Mouse (Mus musculus) heart, embryonic 14.5 days (tissue): ENCODE results near the gene Adgrf5. TPM values are rescaled to one million over a fixed set of nuclear protein-coding genes. Genes with fewer than 3 reads are reported as not detected.
"Not testable (repeated sequence)": the region's sequence is repeated elsewhere in the genome, so short reads cannot be mapped to it uniquely, and the experiment has no call there.

Experiments used
- ATAC-seq: fragments of 200-750 bp; cut with Nextera tagmentation; 2 replicates; pipeline ENCODE4 v1.8.0; 2017; ENCODE audit warnings: low read depth, moderate TSS enrichment; ENCODE audit not compliant: insufficient number of reproducible peaks, insufficient read depth, low FRiP score
- H3K27ac ChIP-seq, 2 experiments: fragments of 200-500 bp in 1 of 2; fragments of 300-500 bp in 1 of 2; sonication (generic) in 1 of 2; replicated peaks in 1 of 2; 2 replicates each; pipeline ENCODE4 v1.5.1; 2012 to 2014; ENCODE audit warnings: low read depth in 2 of 2, low read length in 2 of 2, control low read depth in 1 of 2, mild to moderate bottlenecking in 1 of 2, mixed read lengths in 1 of 2; ENCODE audit not compliant: control insufficient read depth in 1 of 2, insufficient read depth in 1 of 2
- H3K27me3 ChIP-seq: fragments of 300-500 bp; sonication (generic); 2 replicates; pipeline ENCODE4 v1.6.1; 2014; ENCODE audit warnings: mild to moderate bottlenecking, low read length, control low read depth; ENCODE audit not compliant: control insufficient read depth, insufficient read depth
- H3K36me3 ChIP-seq: fragments of 300-500 bp; sonication (generic); 2 replicates; pipeline ENCODE4 v1.6.1; 2014; ENCODE audit warnings: mild to moderate bottlenecking, control low read depth, low read length, mixed read lengths; ENCODE audit not compliant: control insufficient read depth, insufficient read depth
- H3K4me1 ChIP-seq, 2 experiments: fragments of 200-500 bp in 1 of 2; fragments of 300-500 bp in 1 of 2; sonication (generic) in 1 of 2; 2 replicates each; pipeline ENCODE4 v1.6.1; 2012 to 2014; ENCODE audit warnings: low read length in 2 of 2, control low read depth in 1 of 2, mixed read lengths in 1 of 2; ENCODE audit not compliant: control insufficient read depth in 2 of 2, insufficient read depth in 2 of 2
- H3K4me2 ChIP-seq: fragments of 300-500 bp; sonication (generic); 2 replicates; pipeline ENCODE4 v1.6.1; 2014; ENCODE audit warnings: mild to moderate bottlenecking, low read length
- H3K4me3 ChIP-seq, 2 experiments: fragments of 200-500 bp in 1 of 2; fragments of 300-500 bp in 1 of 2; sonication (generic) in 1 of 2; 2 replicates each; pipeline ENCODE4 v1.5.1; 2012 to 2014; ENCODE audit warnings: low read length in 2 of 2, mild to moderate bottlenecking in 2 of 2, control low read depth in 1 of 2, low read depth in 1 of 2, moderate library complexity in 1 of 2; ENCODE audit not compliant: control insufficient read depth in 1 of 2, insufficient read depth in 1 of 2
- H3K9ac ChIP-seq: fragments of 300-500 bp; sonication (generic); 2 replicates; pipeline ENCODE4 v1.6.1; 2014; ENCODE audit warnings: mild to moderate bottlenecking, low read length
- H3K9me3 ChIP-seq: fragments of 300-500 bp; sonication (generic); 2 replicates; pipeline ENCODE4 v1.6.1; 2016; ENCODE audit warnings: low read length, control low read depth; ENCODE audit not compliant: control insufficient read depth
- WGBS: fragments of 180-500 bp; shearing (Covaris S2); extraction: QIAGEN DNeasy Blood & Tissue Kit; methylation state at CpG from one replicate; pipeline ENCODE4 v1.1.7; 2014; 5-methylcytosine and 5-hydroxymethylcytosine counted together
- polyA plus RNA-seq: library from polyadenylated mRNA; unstranded; fragments of >200 nt; fragmentation: Nextera tagmentation; extraction: Ambion mirVana; gene quantifications from 2 replicates; pipeline ENCODE4 v1.2.1, GENCODE M21; 2014

The Adgrf5 gene
- polyA plus RNA-seq, 1 experiment from 2014 or later: 20.9 TPM

- H3K9me3 ChIP-seq: no peaks in the 10 kb centered on the region
- H3K9ac ChIP-seq: no peak overlapping the region
- H3K36me3 ChIP-seq: no peaks in the 10 kb centered on the region
- no peak for ATAC-seq
- WGBS: 81% methylated on average over 3 of the region's 3 CpGs
- no peaks in the 10 kb centered on the region for H3K4me1 ChIP-seq
- no peak overlapping the region for H3K4me3 ChIP-seq
- H3K27ac ChIP-seq: no peak overlapping the region
- no peak overlapping the region for H3K4me2 ChIP-seq
- no peaks in the 10 kb centered on the region for H3K27me3 ChIP-seq
Measured at GRCm38 (mm10) chr17:43485982-43486381, 125.7 kb downstream of the Adgrf5 start.

- 76% methylated on average over 2 of the region's 2 CpGs for WGBS
- Histone ChIP-seq H3K4me1 (no peaks in the 10 kb centered on the region), H3K27ac (no peak overlapping the region), H3K9ac (no peak overlapping the region), H3K27me3 (no peaks in the 10 kb centered on the region), H3K36me3 (no peaks in the 10 kb centered on the region), H3K9me3 (no peaks in the 10 kb centered on the region), H3K4me3 (no peak overlapping the region), H3K4me2 (no peak overlapping the region)
- no peak for ATAC-seq
Measured at GRCm38 (mm10) chr17:43488439-43489151, 128.3 kb downstream of the Adgrf5 start.

DNA sequence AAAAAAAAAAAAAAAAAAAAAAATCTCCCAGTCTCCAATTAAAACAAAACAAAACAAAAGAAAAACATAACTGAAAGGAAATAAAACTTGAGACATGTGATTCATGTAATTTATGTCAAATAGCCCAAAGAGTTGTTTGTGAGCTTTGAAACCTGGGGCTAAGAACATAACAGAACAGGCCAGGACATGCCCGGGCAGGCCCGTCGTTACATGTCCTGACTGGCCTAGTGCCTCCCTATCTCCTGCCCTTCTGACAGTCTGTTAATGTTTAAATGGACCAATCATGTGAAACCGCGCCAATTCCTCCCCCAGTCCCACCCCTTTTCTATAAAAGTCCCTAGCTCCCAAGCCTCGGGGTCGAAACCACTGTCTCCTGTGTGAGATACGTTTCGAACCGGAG lies 130.1 kb downstream of the Adgrf5 start:
- WGBS: 86% methylated on average over 5 of the region's 10 CpGs
- not testable (repeated sequence) for H3K9ac ChIP-seq, ATAC-seq, H3K4me3 ChIP-seq, H3K36me3 ChIP-seq, H3K4me1 ChIP-seq, H3K9me3 ChIP-seq, H3K27me3 ChIP-seq, H3K4me2 ChIP-seq, H3K27ac ChIP-seq

DNA sequence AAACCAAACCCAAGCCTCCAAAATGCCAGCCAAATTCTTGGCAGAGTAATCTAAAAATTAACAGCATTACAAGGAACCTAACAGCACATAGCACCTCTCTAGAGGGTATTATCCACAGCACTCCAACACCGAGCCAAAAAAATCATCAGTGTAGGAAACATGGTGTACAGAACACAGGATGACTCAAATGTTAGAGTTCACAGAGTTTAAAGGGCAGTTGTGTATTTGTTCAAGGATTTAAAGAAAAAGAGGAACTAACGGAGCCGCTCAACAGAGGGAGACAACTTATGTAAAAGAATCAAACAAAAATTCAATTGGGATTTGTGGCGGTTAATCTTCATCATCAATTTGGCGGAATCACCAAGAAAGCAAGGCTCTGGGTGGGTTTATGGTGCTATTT lies 135.3 kb downstream of the Adgrf5 start:
- Histone ChIP-seq H3K4me1 (no peaks in the 10 kb centered on the region; a peak in 1 of 4 replicates), H3K36me3 (no peaks in the 10 kb centered on the region), H3K9ac (no peak overlapping the region), H3K27me3 (no peaks in the 10 kb centered on the region), H3K9me3 (no peaks in the 10 kb centered on the region), H3K4me3 (no peak overlapping the region), H3K27ac (no peak overlapping the region), H3K4me2 (no peak overlapping the region)
- no peak for ATAC-seq
- WGBS: 79% methylated on average over 5 of the region's 5 CpGs

- 28% methylated on average over 4 of the region's 4 CpGs for WGBS
- H3K27me3 ChIP-seq: no peaks in the 10 kb centered on the region
- ATAC-seq: peak; percentile 43; the same call in 1 of the 2 replicates
- H3K36me3 ChIP-seq: no peaks in the 10 kb centered on the region
- H3K9ac ChIP-seq: no peak overlapping the region
- no peaks in the 10 kb centered on the region for H3K9me3 ChIP-seq
- H3K4me3 ChIP-seq: no peak overlapping the region
- 0 out of 4 replicates have a peak overlapping the region, but pooled peaks of 1 of the 2 experiments have one; percentile 19 for H3K27ac ChIP-seq
- no peaks in the 10 kb centered on the region; a peak in 1 of 4 replicates for H3K4me1 ChIP-seq
- H3K4me2 ChIP-seq: no peak overlapping the region
Measured at GRCm38 (mm10) chr17:43497521-43497920, 137.3 kb downstream of the Adgrf5 start.

- H3K9ac ChIP-seq: no peak overlapping the region
- 84% methylated on average over 1 of the region's 1 CpGs for WGBS
- H3K4me1 ChIP-seq: no peaks in the 10 kb centered on the region; a peak in 1 of 4 replicates
Measured at GRCm38 (mm10) chr17:43500513-43500912, 140.3 kb downstream of the Adgrf5 start.

DNA sequence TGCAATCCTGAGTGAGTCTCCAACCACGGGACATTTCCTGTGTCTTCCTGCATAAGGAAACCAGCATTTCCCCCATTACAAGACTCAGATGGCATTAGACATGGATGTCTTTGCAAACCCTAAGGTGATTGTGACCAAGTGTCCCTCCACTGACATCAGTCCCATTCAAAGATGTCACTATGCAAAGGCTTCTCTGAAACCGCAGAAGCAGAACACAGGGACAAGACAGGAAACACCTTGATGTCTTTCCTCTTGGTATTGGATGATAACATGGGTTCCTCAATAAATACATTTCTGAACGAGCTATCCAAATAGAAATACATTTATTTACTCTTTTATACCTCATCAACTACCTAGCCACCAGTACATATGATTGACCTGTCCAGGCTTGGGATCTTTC lies 141.0 kb downstream of the Adgrf5 start:
- H3K27me3 ChIP-seq: no peaks in the 10 kb centered on the region
- H3K9me3 ChIP-seq: no peaks in the 10 kb centered on the region
- 59% methylated on average over 3 of the region's 3 CpGs for WGBS
- H3K36me3 ChIP-seq: no peaks in the 10 kb centered on the region
- no peaks in the 10 kb centered on the region; a peak in 1 of 4 replicates for H3K4me1 ChIP-seq
- no peak overlapping the region for H3K9ac ChIP-seq
- no peak overlapping the region for H3K27ac ChIP-seq
- no peak overlapping the region for H3K4me2 ChIP-seq
- H3K4me3 ChIP-seq: no peak overlapping the region
- no peak for ATAC-seq

More at GRCm38 (mm10) chr17:43500513-43500912, 140.3 kb downstream of the Adgrf5 start:
- H3K4me3 ChIP-seq: no peak overlapping the region
- H3K36me3 ChIP-seq: no peaks in the 10 kb centered on the region
- no peaks in the 10 kb centered on the region for H3K27me3 ChIP-seq
- no peak for ATAC-seq
- no peak overlapping the region for H3K27ac ChIP-seq
- no peaks in the 10 kb centered on the region for H3K9me3 ChIP-seq
- H3K4me2 ChIP-seq: no peak overlapping the region

DNA sequence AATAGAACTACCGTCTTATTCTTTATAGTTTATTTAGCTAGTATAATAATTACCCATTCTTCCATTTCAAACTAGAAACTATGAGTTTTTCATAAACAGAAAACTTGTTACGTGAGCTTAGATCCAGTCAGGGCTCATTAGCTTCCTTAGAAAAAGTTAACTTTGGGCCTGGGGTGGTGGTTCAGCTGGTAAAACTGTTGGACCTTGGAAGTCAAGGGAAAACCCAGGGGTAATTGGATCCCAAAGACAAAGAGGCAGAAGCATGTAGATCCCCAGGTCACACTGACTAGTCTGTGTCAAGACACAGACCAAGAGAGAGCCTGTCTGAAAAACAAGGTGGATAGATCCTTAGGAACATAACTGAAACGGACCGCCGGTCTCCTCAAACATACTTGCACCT lies 141.4 kb downstream of the Adgrf5 start:
- Histone ChIP-seq H3K27ac (no peak overlapping the region), H3K27me3 (no peaks in the 10 kb centered on the region), H3K4me3 (no peak overlapping the region), H3K4me1 (no peaks in the 10 kb centered on the region; a peak in 1 of 4 replicates), H3K9ac (no peak overlapping the region), H3K36me3 (no peaks in the 10 kb centered on the region), H3K9me3 (no peaks in the 10 kb centered on the region), H3K4me2 (no peak overlapping the region)
- no peak for ATAC-seq
- 93% methylated on average over 5 of the region's 5 CpGs for WGBS
